9 mouse cellular contexts compared by ENCODE assay signal in the genomic region with DNA sequence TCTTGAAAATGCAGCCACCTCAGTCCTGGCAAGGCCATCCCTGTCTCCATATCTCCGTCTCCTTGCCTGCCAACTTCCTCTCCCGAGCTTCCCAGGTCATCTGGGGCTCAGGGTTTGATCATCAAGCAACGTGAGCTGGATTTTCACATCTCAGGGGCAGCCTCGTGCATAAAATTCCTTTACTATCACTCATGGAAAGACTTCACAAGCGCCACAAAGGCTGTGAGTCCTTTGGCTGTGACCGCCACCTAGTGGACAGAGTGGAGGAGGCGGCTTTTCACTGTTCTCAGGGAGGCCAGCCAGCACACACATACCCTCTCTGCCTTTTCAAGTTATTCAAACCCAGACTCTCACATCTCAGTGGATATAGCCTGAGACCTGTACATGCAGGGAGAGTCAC. TPM values are rescaled to one million over a fixed set of nuclear protein-coding genes. Genes with fewer than 3 reads are reported as not detected.
DNase-seq lines count a peak whose midpoint lies in the region; ATAC-seq and TF ChIP-seq lines count a peak whose summit lies in the region.
"Had no signal": no experiment of that assay in that cellular context is flagged by ENCODE, and none has a peak within 500 bp of the region (broad histone marks: within the 10 kb centered on the region; RNA-seq: fewer than 3 reads in every experiment).

No protein-coding gene starts in this region.

- H3K27me3 ChIP-seq in C2C12 (ENCODE audit: control insufficient read depth, insufficient read depth, insufficient read length), result no peaks in the 10 kb centered on the region
- no peaks in the 10 kb centered on the region for H3K27me3 ChIP-seq in heart, embryonic 11.5 days (ENCODE audit: control insufficient read depth, insufficient read depth, low read length)
- no peaks in the 10 kb centered on the region for H3K27me3 ChIP-seq in liver, embryonic 12.5 days (replicated peaks)
- no peaks in the 10 kb centered on the region for H3K27me3 ChIP-seq in neural tube, embryonic 13.5 days
- H3K27me3 ChIP-seq: embryonic facial prominence, embryonic 13.5 days had no signal

- no peak overlapping the region; the same call in 1 of the 2 replicates for H3K9ac ChIP-seq in heart, embryonic 11.5 days (ENCODE audit: low read depth, low read length)
- no peak overlapping the region for H3K9ac ChIP-seq in liver, embryonic 12.5 days
- H3K9ac ChIP-seq in neural tube, embryonic 13.5 days, result no peak overlapping the region
- H3K9ac ChIP-seq: embryonic facial prominence, embryonic 13.5 days had no signal

- H3K9me3 ChIP-seq in heart, embryonic 11.5 days (replicated peaks; ENCODE audit: control insufficient read depth, low read length), result no peaks in the 10 kb centered on the region
- no peaks in the 10 kb centered on the region for H3K9me3 ChIP-seq in liver, embryonic 12.5 days (replicated peaks)
- no peaks in the 10 kb centered on the region for H3K9me3 ChIP-seq in neural tube, embryonic 13.5 days
- H3K9me3 ChIP-seq: embryonic facial prominence, embryonic 13.5 days had no signal

- peaks cover 16% of the 10 kb centered on the region for H3K36me3 ChIP-seq in C2C12 (ENCODE audit: control insufficient read depth, insufficient read depth)
- peaks cover 10% of the 10 kb centered on the region for H3K36me3 ChIP-seq in heart, embryonic 11.5 days (ENCODE audit: control insufficient read depth, insufficient read depth, low read length)
- peaks cover 90% of the 10 kb centered on the region for H3K36me3 ChIP-seq in liver, embryonic 12.5 days
- H3K36me3 ChIP-seq in neural tube, embryonic 13.5 days, result peaks cover 72% of the 10 kb centered on the region

- no peak overlapping the region; the same call in 1 of the 2 replicates for H3K4me2 ChIP-seq in heart, embryonic 11.5 days
- H3K4me2 ChIP-seq in liver, embryonic 12.5 days, result no peak overlapping the region
- no peak overlapping the region for H3K4me2 ChIP-seq in neural tube, embryonic 13.5 days
- H3K4me2 ChIP-seq: embryonic facial prominence, embryonic 13.5 days had no signal

- peak; percentile 84 for TF ChIP-seq CTCF in C2C12 (IDR thresholded peaks at IDR 0.05; ENCODE audit: control insufficient read depth, insufficient read depth, insufficient read length)

- H3K79me3 ChIP-seq in C2C12 (ENCODE audit: low read depth), result no peaks in the 10 kb centered on the region

- no peaks in the 10 kb centered on the region for H3K79me2 ChIP-seq in C2C12 (ENCODE audit: control insufficient read depth, insufficient read depth)

- ATAC-seq in erythroblast, adult 5-6 weeks (replicated peaks; ENCODE audit: low FRiP score, poor library complexity, severe bottlenecking), result peak; percentile 69; the same call in 1 of the 2 replicates
- no peak for ATAC-seq in heart, embryonic 11.5 days (replicated peaks; ENCODE audit: insufficient number of reproducible peaks, low FRiP score, low TSS enrichment)
- ATAC-seq in liver, embryonic 12.5 days, result no peak
- peak; percentile 44; the same call in 1 of the 2 replicates for ATAC-seq in neural tube, embryonic 13.5 days (ENCODE audit: low read depth)

- no peak overlapping the region for H3K4me3 ChIP-seq in C2C12 (ENCODE audit: insufficient read depth, poor library complexity, severe bottlenecking)
- no peak overlapping the region for H3K4me3 ChIP-seq in heart, embryonic 11.5 days (ENCODE audit: low read depth, low read length)
- H3K4me3 ChIP-seq in liver, embryonic 12.5 days, result no peak overlapping the region
- no peak overlapping the region for H3K4me3 ChIP-seq in neural tube, embryonic 13.5 days
- H3K4me3 ChIP-seq: embryonic facial prominence, embryonic 13.5 days had no signal

- peaks cover 44% of the 10 kb centered on the region for H3K4me1 ChIP-seq in heart, embryonic 11.5 days (ENCODE audit: control insufficient read depth, insufficient read depth, low read length)
- peaks cover 52% of the 10 kb centered on the region for H3K4me1 ChIP-seq in liver, embryonic 12.5 days
- peaks cover 18% of the 10 kb centered on the region; the same call in 1 of the 2 replicates for H3K4me1 ChIP-seq in neural tube, embryonic 13.5 days (replicated peaks)

- 2% methylated on average over 7 of the region's 7 CpGs for WGBS in heart, embryonic 11.5 days (ENCODE audit: insufficient replicate concordance)
- 11% methylated on average over 7 of the region's 7 CpGs for WGBS in liver, embryonic 12.5 days (ENCODE audit: insufficient replicate concordance)
- 13% methylated on average over 7 of the region's 7 CpGs for WGBS in neural tube, embryonic 13.5 days

- 0 out of 2 replicates have a peak overlapping the region, but pooled peaks have one; percentile 35 for H3K27ac ChIP-seq in heart, embryonic 11.5 days (ENCODE audit: low read depth, low read length)
- H3K27ac ChIP-seq in liver, embryonic 12.5 days, result peak overlapping the region; percentile 34; the same call in 1 of the 2 replicates
- H3K27ac ChIP-seq in neural tube, embryonic 13.5 days (replicated peaks), result peak overlapping the region; percentile 49; the same call in 1 of the 2 replicates
- H3K27ac ChIP-seq: embryonic facial prominence, embryonic 13.5 days had no signal

- DNase-seq in adrenal gland, postnatal 4 days (ENCODE audit: low spot score in 2 of 2), result peak; percentile 62 to 73
- DNase-seq in kidney, postnatal 10 days, result peak; percentile 91
- peak; percentile 93 for DNase-seq in testis, postnatal 10 days (ENCODE audit: low spot score)

- H3ac ChIP-seq in C2C12 (ENCODE audit: control insufficient read depth, insufficient read length, low read depth), result no peak overlapping the region

TF ChIP-seq in C2C12, 6 proteins besides CTCF, POLR2A, EP300 and RAD21:
- TF ChIP-seq MYOD1 (IDR thresholded peaks at IDR 0.05; ENCODE audit: control insufficient read depth, insufficient read length, low read depth) (no peak), CEBPB (IDR thresholded peaks at IDR 0.05; ENCODE audit: low read depth) (no peak), FOSL1 (IDR thresholded peaks at IDR 0.05; ENCODE audit: insufficient read depth, low read length, poor library complexity, severe bottlenecking) (peak; percentile 3), USF1 (IDR thresholded peaks at IDR 0.05; ENCODE audit: low read depth) (no peak), MAX (IDR thresholded peaks at IDR 0.05) (peak; percentile 89), MYOG (IDR thresholded peaks at IDR 0.05; ENCODE audit: control insufficient read depth, extremely low read depth, insufficient read length) (no peak)

RNA-seq across cellular contexts. Expression of a gene that starts 39.3 kb away (rescaled TPM):
- polyA plus RNA-seq in C2C12 (2012; fragmentation: generic; extraction: Trizol), result 3.7 TPM
- total RNA-seq in adrenal gland, postnatal 4 days (2021), result 10 to 100 TPM; 25.0 to 27.4 TPM
- 55.9 and 63.5 TPM in 2 replicates for total RNA-seq in erythroblast, adult 5-6 weeks (2015; ENCODE audit: low replicate concordance)
- 60.6 and 63.8 TPM in 2 replicates for total RNA-seq in erythroblast, adult 5-6 weeks (2017; ENCODE audit: low replicate concordance)
- polyA plus RNA-seq in heart, embryonic 11.5 days (2014; fragmentation: Nextera tagmentation; extraction: Ambion mirVana), result 18.2 and 35.8 TPM in 2 replicates
- 8.9 and 10.9 TPM in 2 replicates for polyA plus RNA-seq in liver, embryonic 12.5 days (2016; fragmentation: Nextera tagmentation; extraction: Ambion mirVana)
- 12.9 and 16.8 TPM in 2 replicates for polyA plus RNA-seq in neural tube, embryonic 13.5 days (2015; fragmentation: Nextera tagmentation; extraction: Ambion mirVana)

RNA-seq across cellular contexts. Expression of a gene that starts 45.9 kb away (rescaled TPM):
- polyA plus RNA-seq in C2C12 (2012; fragmentation: generic; extraction: Trizol), result 156 TPM
- total RNA-seq in adrenal gland, postnatal 4 days (2021), result 100 to 1,000 TPM in 1 of 2 experiments, 10 to 100 TPM in 1; 99.1 to 105 TPM
- total RNA-seq in erythroblast, adult 5-6 weeks (2015; ENCODE audit: low replicate concordance), result 23.2 and 30.9 TPM in 2 replicates
- 20.5 and 26.8 TPM in 2 replicates for total RNA-seq in erythroblast, adult 5-6 weeks (2017; ENCODE audit: low replicate concordance)
- 113 and 140 TPM in 2 replicates for polyA plus RNA-seq in heart, embryonic 11.5 days (2014; fragmentation: Nextera tagmentation; extraction: Ambion mirVana)
- 78.7 and 78.8 TPM in 2 replicates for polyA plus RNA-seq in liver, embryonic 12.5 days (2016; fragmentation: Nextera tagmentation; extraction: Ambion mirVana)
- polyA plus RNA-seq in neural tube, embryonic 13.5 days (2015; fragmentation: Nextera tagmentation; extraction: Ambion mirVana), result 183 and 200 TPM in 2 replicates

RNA-seq across cellular contexts. Expression of a gene that starts 49.1 kb away (rescaled TPM):
- polyA plus RNA-seq in C2C12 (2012; fragmentation: generic; extraction: Trizol), result not detected
- 10 to 100 TPM in 1 of 2 experiments, under 1 TPM in 1; 0.51 to 16.1 TPM for total RNA-seq in adrenal gland, postnatal 4 days (2021)
- not detected in 2 replicates for total RNA-seq in erythroblast, adult 5-6 weeks (2015; ENCODE audit: low replicate concordance)
- total RNA-seq in erythroblast, adult 5-6 weeks (2017; ENCODE audit: low replicate concordance), result not detected in 2 replicates
- polyA plus RNA-seq in heart, embryonic 11.5 days (2014; fragmentation: Nextera tagmentation; extraction: Ambion mirVana), result not detected in 2 replicates
- polyA plus RNA-seq in liver, embryonic 12.5 days (2016; fragmentation: Nextera tagmentation; extraction: Ambion mirVana), result not detected in 2 replicates
- polyA plus RNA-seq in neural tube, embryonic 13.5 days (2015; fragmentation: Nextera tagmentation; extraction: Ambion mirVana), result not detected in 2 replicates
- polyA plus RNA-seq: embryonic facial prominence, embryonic 13.5 days had no signal

Comparison
In these comparisons a context has a peak if more than half of its experiments do, and no peak if none do; other contexts are left out.
1. ATAC-seq: peak in erythroblast, adult 5-6 weeks (single experiment) and neural tube, embryonic 13.5 days (single experiment); none in heart, embryonic 11.5 days (single experiment) and liver, embryonic 12.5 days (single experiment).
2. Peak in every context shown above with its lines, with median percentiles within 50 percentile points of each other: DNase-seq and H3K27ac ChIP-seq.